Mouse (Mus musculus): ENCODE results near the gene Slc6a19. TPM values are rescaled to one million over a fixed set of nuclear protein-coding genes. Genes with fewer than 3 reads are reported as not detected.

Slc6a19 gene
- polyA plus RNA-seq, 1 experiment: 0.23 TPM

DNA sequence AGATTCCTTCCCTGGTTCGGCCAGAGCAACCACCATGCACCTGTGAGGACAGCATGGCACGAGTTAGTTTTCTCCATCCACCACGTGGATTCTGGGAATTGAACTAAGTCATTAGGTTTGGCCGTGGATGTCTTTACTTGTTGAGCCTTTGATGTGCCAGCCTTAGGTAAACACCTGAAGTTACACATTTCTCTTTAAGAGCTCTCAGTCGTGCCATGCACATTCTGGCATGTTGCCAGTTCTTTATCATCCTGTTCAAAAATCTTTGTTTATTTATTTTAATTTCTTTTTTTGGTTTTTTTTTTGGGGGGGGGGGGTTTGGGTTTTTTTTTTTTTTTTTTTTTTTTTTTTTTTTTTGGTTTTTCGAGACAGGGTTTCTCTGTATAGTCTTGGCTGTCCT is 66.8 kb downstream of the Slc6a19 start:
- H3K4me1 ChIP-seq (ENCODE audit: control insufficient read depth, insufficient read depth, low read length): no peaks in the 10 kb centered on the region
- no peaks in the 10 kb centered on the region for H3K36me3 ChIP-seq (ENCODE audit: control insufficient read depth, insufficient read depth, low read length)
- H3K4me3 ChIP-seq (ENCODE audit: control insufficient read depth, low read depth, low read length): no peak overlapping the region
- H3K27me3 ChIP-seq (ENCODE audit: control insufficient read depth, insufficient read depth, low read length): no peaks in the 10 kb centered on the region
- H3K27ac ChIP-seq (ENCODE audit: control insufficient read depth, insufficient read depth, low read depth, low read length): no peak overlapping the region
- TF ChIP-seq CTCF (IDR thresholded peaks at IDR 0.05; ENCODE audit: control insufficient read depth, insufficient read depth, insufficient replicate concordance, low read depth, low read length): no peak
- no peak for TF ChIP-seq POLR2A (IDR thresholded peaks at IDR 0.05; ENCODE audit: control insufficient read depth, low read depth, low read length)

DNA sequence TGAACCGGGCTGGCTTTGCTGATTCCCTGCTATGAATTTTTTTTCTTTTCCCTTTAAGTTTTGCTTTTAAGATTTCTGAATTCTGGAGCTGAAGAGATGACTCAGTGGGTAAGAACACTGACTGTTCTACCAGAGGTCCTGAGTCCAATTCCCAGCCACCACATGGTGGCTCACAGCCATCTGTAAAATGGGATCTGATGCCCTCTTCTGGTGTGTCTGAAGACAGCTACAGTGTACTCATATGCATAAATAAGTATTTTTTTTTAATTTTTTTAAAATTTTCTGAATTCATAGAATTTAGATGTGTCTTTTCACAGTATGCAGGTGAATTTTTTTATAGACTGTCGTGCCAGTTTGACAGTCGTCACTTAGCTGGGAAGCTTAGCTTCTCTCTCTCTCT is 72.8 kb downstream of the Slc6a19 start:
- peaks cover 6% of the 10 kb centered on the region for H3K4me1 ChIP-seq (ENCODE audit: control insufficient read depth, insufficient read depth, low read length)
- no peak overlapping the region for H3K4me3 ChIP-seq (ENCODE audit: control insufficient read depth, low read depth, low read length)
- no peaks in the 10 kb centered on the region for H3K36me3 ChIP-seq (ENCODE audit: control insufficient read depth, insufficient read depth, low read length)
- no peaks in the 10 kb centered on the region for H3K27me3 ChIP-seq (ENCODE audit: control insufficient read depth, insufficient read depth, low read length)
- TF ChIP-seq POLR2A (IDR thresholded peaks at IDR 0.05; ENCODE audit: control insufficient read depth, low read depth, low read length) (no peak), CTCF (IDR thresholded peaks at IDR 0.05; ENCODE audit: control insufficient read depth, insufficient read depth, insufficient replicate concordance, low read depth, low read length) (no peak)
- no peak overlapping the region for H3K27ac ChIP-seq (ENCODE audit: control insufficient read depth, insufficient read depth, low read depth, low read length)

Other genes with a start within 250 kb of the Slc6a19 start
- 1.9 and 2.0 TPM in 2 replicates for gene Lpcat1, start 237.7 kb downstream of the Slc6a19 start, polyA plus RNA-seq (2012; rRNA removed)
- 0.02 TPM in 1 of 2 replicates, not detected in the other for gene Slc6a3, start 168.1 kb downstream of the Slc6a19 start, polyA plus RNA-seq (2012; rRNA removed)
- 132 and 138 TPM in 2 replicates for gene Clptm1l, start 100.9 kb downstream of the Slc6a19 start, polyA plus RNA-seq (2012; rRNA removed)
- gene Tert, start 78.0 kb downstream of the Slc6a19 start, polyA plus RNA-seq (2012; rRNA removed): 2.9 and 4.1 TPM in 2 replicates
- 0.17 and 0.52 TPM in 2 replicates for gene Slc6a18, start 26.8 kb downstream of the Slc6a19 start, polyA plus RNA-seq (2012; rRNA removed)
- gene Slc12a7, start 28.2 kb upstream of the Slc6a19 start, polyA plus RNA-seq (2012; rRNA removed): 16.5 and 21.2 TPM in 2 replicates
- 3.8 and 4.5 TPM in 2 replicates for gene Nkd2, start 142.8 kb upstream of the Slc6a19 start, polyA plus RNA-seq (2012; rRNA removed)
- gene Trip13, start 232.9 kb upstream of the Slc6a19 start, polyA plus RNA-seq (2012; rRNA removed): 4.1 and 5.0 TPM in 2 replicates
- gene Brd9, start 232.9 kb upstream of the Slc6a19 start, polyA plus RNA-seq (2012; rRNA removed): 49.1 and 50.8 TPM in 2 replicates

Data from testis, adult 2 months (tissue).